Mouse (Mus musculus) kidney, adult 2 months (tissue): ENCODE measurements around the gene Etfa.
A peak's percentile ranks its signal among the peaks of the same experiment; 100 is the strongest.

Source experiments
- CTCF ChIP-seq: fragments of 200-500 bp; conservative IDR thresholded peaks from 2 replicates; pipeline ENCODE4 v1.5.1; 2011; ENCODE audit warnings: low read depth, mild to moderate bottlenecking, control low read depth, low read length, moderate library complexity, mixed read lengths; ENCODE audit not compliant: insufficient read depth, insufficient read length
- POLR2A ChIP-seq: fragments of 200-500 bp; IDR thresholded peaks from one replicate; pipeline ENCODE4 v1.6.1; 2011; ENCODE audit warnings: low read depth, low read length, control low read depth

- TF ChIP-seq CTCF (peak; percentile 78), POLR2A (no peak)
These were observed 82.6 kb downstream of the Etfa start for GRCm38 (mm10) chr9:55429242-55429975.
